Mouse (Mus musculus): ENCODE data around the gene Arap1. TPM values are rescaled to one million over a fixed set of nuclear protein-coding genes. Genes with fewer than 3 reads are reported as not detected.

Gene Arap1
- polyA plus RNA-seq (2015; fragmentation: Nextera tagmentation; extraction: Ambion mirVana): 6.0 and 7.0 TPM in 2 replicates

DNA sequence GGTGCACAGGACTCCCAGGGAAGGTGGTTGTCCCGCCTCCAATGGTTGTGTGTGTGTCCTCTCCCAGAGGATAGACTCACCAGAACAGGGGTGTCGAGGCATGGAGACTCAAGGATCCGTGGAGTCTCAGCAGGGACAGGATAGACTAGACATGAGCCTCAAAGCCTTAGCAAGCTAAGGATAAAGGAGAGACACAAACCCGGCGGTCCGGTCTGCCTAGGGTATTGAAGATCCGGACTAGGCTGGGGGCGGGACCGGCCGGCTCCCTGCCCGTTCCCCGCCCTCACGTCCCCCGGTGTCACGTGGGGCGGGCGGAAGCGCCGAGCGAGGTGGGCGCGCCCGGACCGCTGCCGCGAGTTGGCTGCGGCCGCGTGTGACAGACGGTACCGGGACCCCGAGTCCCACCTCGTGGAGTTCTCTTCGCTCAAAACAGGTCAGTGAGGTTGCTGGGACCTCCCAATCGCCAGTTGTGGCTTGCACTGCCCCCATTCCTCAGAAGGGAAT is at the start of gene Arap1:
Gene Arap1, plus strand, starts transcription at position 301 of the 504 bp plus-strand sequence.
- Histone ChIP-seq H3K4me3 (peak within 1 kb of the TSS; percentile 56), H3K36me3 (no peaks in the 10 kb centered on the region), H3K27me3 (peaks cover 14% of the 10 kb centered on the region; the same call in 1 of the 2 replicates), H3K9ac (replicated peaks) (peak within 1 kb of the TSS; percentile 53), H3K4me1 (peaks cover 15% of the 10 kb centered on the region), H3K27ac (replicated peaks) (no peak within 1 kb of the TSS), H3K4me2 (replicated peaks) (peak within 1 kb of the TSS; percentile 98), H3K9me3 (no peaks in the 10 kb centered on the region)
- ATAC-seq (replicated peaks): peak; percentile 64
- under 1% methylated on average over 31 of the region's 35 CpGs for WGBS

DNA sequence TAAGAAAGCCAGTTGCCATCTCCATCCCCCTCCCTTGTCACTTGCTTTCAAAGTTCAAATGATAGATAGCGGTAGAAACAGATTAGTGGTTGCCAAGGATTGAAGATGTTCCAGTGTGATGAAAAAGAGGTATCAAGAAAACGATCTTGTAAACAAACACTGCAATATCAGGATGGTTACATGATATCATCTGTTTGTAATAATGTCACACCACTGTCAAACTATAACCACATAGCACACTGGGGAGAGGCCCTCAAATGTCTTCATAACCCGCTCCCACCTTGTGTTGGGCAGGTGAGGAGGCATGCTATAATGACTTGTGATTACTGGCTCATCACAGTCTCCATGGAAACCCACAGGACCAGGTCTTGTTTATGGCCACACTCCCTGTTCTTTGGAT is 49.5 kb upstream of the Arap1 start:
- no peak overlapping the region for H3K4me3 ChIP-seq
- no peak overlapping the region for H3K9ac ChIP-seq (replicated peaks)
- peaks cover 25% of the 10 kb centered on the region for H3K4me1 ChIP-seq
- no peaks in the 10 kb centered on the region for H3K9me3 ChIP-seq
- 91% methylated on average over 3 of the region's 3 CpGs for WGBS
- H3K27me3 ChIP-seq: peaks cover 22% of the 10 kb centered on the region; the same call in 1 of the 2 replicates
- H3K36me3 ChIP-seq: no peaks in the 10 kb centered on the region
- ATAC-seq (replicated peaks): no peak
- H3K4me2 ChIP-seq (replicated peaks): no peak overlapping the region
- no peak overlapping the region for H3K27ac ChIP-seq (replicated peaks)

DNA sequence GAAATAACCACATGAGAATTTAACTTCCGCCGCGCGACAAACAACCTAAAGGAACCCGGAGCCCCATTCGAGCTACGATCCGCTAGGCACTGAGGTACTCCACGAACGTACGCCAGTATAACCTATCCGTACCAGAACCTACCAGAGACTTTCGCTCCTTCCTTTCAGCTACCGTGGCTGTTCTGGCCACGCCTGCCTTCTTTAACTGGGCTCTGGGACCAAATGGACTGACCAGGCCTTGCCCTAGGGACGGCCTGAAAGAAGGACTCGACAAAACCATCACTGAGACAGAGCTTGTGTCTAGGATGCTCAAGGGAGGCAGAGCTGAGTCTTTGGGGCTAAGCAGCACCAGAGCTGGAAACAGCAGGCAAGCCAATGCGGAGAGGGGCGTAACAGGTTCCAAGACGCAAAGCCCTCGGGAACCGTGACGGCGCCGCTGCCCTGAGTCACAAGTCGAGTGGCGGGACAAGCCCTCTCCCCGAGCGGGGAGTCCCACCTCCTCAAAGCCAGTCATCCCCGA is 46.4 kb upstream of the Arap1 start:
- H3K27me3 ChIP-seq: peaks cover 22% of the 10 kb centered on the region; the same call in 1 of the 2 replicates
- H3K9me3 ChIP-seq: no peaks in the 10 kb centered on the region
- peak overlapping the region; percentile 50 for H3K9ac ChIP-seq (replicated peaks)
- WGBS: under 1% methylated on average over 30 of the region's 30 CpGs
- H3K27ac ChIP-seq (replicated peaks): peak overlapping the region; percentile 60
- H3K4me1 ChIP-seq: peaks cover 20% of the 10 kb centered on the region
- peak overlapping the region; percentile 80 for H3K4me2 ChIP-seq (replicated peaks)
- peak; percentile 24 for ATAC-seq (replicated peaks)
- H3K36me3 ChIP-seq: no peaks in the 10 kb centered on the region
- peak overlapping the region; percentile 57 for H3K4me3 ChIP-seq

DNA sequence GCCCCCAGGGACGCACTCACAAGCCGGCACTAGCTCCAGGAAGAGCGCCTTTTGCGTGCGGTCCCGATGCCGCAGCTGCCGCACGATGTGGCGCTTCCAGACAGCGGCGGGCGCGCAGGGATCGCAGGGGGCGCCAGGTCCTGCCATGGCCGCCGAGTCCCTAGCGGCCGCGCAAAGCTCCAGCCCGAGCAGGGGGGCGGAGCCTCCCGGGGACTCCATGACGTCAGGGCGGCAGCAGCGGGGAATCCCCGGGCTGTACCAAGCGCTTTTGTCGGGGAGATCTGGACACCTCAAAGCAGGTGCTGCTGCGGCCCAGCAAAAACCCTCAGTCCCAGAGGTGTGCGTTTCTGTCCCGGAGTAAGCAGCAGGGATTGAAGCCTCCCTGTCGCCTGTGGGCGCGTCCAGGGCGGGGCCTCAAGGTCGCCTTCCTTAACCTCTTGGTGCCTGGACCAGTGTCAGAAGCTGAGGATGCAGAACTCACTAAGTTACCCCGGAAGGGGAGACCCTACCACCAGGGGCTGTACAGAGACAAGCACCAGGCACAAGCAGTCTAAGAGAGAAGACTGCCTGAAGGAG is 45.9 kb upstream of the Arap1 start, which contains the start of gene Atg16l2:
Gene Atg16l2, minus strand, starts transcription at position 371 of the 576 bp plus-strand sequence.
- no peaks in the 10 kb centered on the region for H3K9me3 ChIP-seq
- peaks cover 16% of the 10 kb centered on the region for H3K4me1 ChIP-seq
- H3K27ac ChIP-seq (replicated peaks): peak within 1 kb of the TSS; percentile 60
- H3K9ac ChIP-seq (replicated peaks): peak within 1 kb of the TSS; percentile 50
- peak within 1 kb of the TSS; percentile 57 for H3K4me3 ChIP-seq
- 0% methylated on average over 39 of the region's 39 CpGs for WGBS
- peak within 1 kb of the TSS; percentile 80 for H3K4me2 ChIP-seq (replicated peaks)
- peaks cover 22% of the 10 kb centered on the region; the same call in 1 of the 2 replicates for H3K27me3 ChIP-seq
- ATAC-seq (replicated peaks): peak; percentile 94
- H3K36me3 ChIP-seq: no peaks in the 10 kb centered on the region

DNA sequence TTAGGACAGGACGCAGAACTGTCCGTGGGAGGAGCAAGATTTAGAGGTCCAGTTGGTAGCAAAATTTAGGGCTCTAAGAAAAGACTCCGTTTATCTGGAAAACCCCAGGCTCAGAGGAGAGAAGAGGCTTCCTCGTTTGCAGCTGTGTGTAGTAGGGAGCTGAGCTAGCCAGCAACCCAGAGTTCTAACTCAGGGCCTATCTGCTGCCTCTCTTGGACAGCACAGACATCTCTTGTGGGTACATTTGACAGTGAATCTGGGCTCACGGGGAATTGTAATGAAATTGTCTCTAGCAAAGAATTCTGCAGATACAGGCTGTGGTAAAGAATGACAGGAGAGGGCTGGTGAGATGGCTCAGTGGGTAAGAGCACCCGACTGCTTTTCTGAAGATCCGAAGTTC is 45.2 kb upstream of the Arap1 start:
- peak overlapping the region; percentile 50; the same call in 1 of the 2 replicates for H3K9ac ChIP-seq (replicated peaks)
- no peaks in the 10 kb centered on the region for H3K36me3 ChIP-seq
- H3K27ac ChIP-seq (replicated peaks): peak overlapping the region; percentile 60
- H3K4me3 ChIP-seq: peak overlapping the region; percentile 57
- H3K4me1 ChIP-seq: peaks cover 13% of the 10 kb centered on the region
- peak overlapping the region; percentile 80 for H3K4me2 ChIP-seq (replicated peaks)
- peaks cover 19% of the 10 kb centered on the region; the same call in 1 of the 2 replicates for H3K27me3 ChIP-seq
- ATAC-seq (replicated peaks): no peak
- no peaks in the 10 kb centered on the region for H3K9me3 ChIP-seq
- WGBS: 19% methylated on average over 7 of the region's 7 CpGs

DNA sequence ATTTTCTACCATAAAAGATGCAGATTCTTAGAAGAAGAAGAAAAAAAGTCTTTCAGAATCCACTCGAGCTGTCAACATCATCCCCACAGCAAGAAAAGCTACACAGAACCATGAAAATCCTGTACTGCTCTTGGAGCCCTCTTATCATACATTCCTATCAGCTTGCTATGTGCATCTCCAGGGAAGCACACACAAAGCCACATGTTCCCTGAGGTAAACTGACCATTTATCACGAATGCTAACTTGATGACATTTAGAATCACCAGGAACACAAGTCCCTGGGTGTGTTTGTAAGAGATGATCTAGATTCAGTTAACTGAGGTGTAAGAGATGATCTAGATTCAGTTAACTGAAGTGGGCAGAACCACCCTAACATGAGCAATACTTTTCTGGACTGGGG is 41.0 kb upstream of the Arap1 start:
- Histone ChIP-seq H3K9me3 (no peaks in the 10 kb centered on the region), H3K4me1 (peaks cover 13% of the 10 kb centered on the region), H3K27me3 (no peaks in the 10 kb centered on the region), H3K4me2 (replicated peaks) (no peak overlapping the region), H3K9ac (replicated peaks) (no peak overlapping the region), H3K36me3 (no peaks in the 10 kb centered on the region), H3K27ac (replicated peaks) (no peak overlapping the region), H3K4me3 (no peak overlapping the region)
- 54% methylated on average over 2 of the region's 2 CpGs for WGBS
- ATAC-seq (replicated peaks): no peak

DNA sequence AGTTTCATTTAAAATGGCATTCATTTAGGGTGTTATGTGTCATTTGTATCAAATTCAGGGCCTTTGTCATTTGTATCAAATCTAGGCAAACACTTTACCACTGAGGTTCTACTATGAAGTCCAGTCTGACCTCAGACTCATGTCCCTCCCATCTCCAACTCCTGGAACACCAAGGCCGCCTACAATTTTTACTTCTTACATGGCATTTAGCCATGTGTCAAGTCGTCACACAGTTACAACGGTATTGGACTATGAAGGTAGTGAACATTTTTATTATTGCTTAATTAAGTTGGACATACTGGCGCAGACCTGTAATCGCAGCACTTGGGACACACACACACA is 37.9 kb upstream of the Arap1 start:
- Histone ChIP-seq H3K36me3 (no peaks in the 10 kb centered on the region), H3K9ac (replicated peaks) (peak overlapping the region; percentile 66; the same call in 1 of the 2 replicates), H3K4me1 (peaks cover 6% of the 10 kb centered on the region; the same call in 1 of the 2 replicates), H3K4me3 (peak overlapping the region; percentile 85), H3K27ac (replicated peaks) (peak overlapping the region; percentile 92), H3K9me3 (no peaks in the 10 kb centered on the region), H3K4me2 (replicated peaks) (peak overlapping the region; percentile 63), H3K27me3 (no peaks in the 10 kb centered on the region)
- ATAC-seq (replicated peaks): no peak
- 32% methylated on average over 5 of the region's 5 CpGs for whole genome bisulfite sequencing

DNA sequence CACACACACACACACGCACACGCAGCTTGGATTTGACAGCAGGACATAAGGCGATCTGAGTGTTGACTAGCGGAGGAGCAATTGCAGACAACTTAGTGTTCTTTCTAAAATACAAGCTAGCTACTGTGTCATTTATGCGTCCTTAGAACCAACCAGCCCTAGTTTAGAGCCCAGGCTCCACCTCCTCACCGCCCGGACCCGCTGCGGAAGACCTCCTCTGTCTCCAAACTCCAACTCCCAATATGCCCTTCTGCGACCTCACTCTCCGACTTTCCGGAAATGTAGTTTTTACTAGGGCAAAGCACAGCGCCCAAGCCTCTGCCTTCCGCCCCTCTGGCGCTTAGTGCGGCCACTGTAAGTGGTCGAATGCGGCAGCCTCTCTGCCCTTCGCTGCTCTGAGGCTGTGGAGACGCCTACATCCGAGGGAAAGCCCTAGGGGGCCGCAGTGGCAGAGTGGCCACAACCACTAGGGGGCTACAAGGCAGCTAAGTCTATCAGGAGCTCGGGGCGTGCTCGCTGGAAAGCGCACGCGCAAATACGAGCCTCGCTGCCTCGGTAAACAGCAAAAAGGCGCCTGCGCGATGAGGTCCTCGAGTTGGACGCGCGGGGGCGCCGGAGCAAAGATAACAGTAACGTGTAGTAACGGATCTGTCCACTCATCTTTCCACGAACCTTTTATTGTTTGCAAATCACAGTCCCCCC is 37.4 kb upstream of the Arap1 start:
- Histone ChIP-seq H3K9ac (replicated peaks) (peak overlapping the region; percentile 66), H3K4me3 (peak overlapping the region; percentile 85), H3K4me2 (replicated peaks) (peak overlapping the region; percentile 63), H3K4me1 (peaks cover 6% of the 10 kb centered on the region; the same call in 1 of the 2 replicates), H3K36me3 (no peaks in the 10 kb centered on the region), H3K9me3 (no peaks in the 10 kb centered on the region), H3K27ac (replicated peaks) (peak overlapping the region; percentile 92), H3K27me3 (no peaks in the 10 kb centered on the region)
- WGBS: 1% methylated on average over 43 of the region's 43 CpGs
- peak; percentile 96 for ATAC-seq (replicated peaks)

DNA sequence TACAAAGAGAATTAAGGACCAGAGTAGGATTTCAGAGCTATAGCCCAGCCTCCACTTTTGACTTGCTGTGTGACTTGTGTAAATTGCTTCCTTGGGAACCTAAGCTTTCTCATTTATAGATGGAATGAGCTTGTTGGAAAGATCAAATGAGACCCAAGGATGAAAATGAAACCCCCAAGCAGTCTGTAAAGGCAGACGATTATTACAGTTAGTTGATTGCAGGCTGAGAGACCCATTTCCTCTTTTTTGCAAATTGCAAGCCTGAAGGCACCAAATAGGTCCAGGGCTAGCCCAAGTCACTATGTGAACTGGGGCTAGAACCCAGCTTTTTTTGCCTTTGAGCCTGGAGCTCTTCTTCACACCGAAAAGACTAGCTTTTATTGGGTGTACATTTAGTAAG is 36.8 kb upstream of the Arap1 start:
- H3K27ac ChIP-seq (replicated peaks): peak overlapping the region; percentile 92; the same call in 1 of the 2 replicates
- peaks cover 6% of the 10 kb centered on the region; the same call in 1 of the 2 replicates for H3K4me1 ChIP-seq
- no peaks in the 10 kb centered on the region for H3K9me3 ChIP-seq
- 31% methylated on average over 2 of the region's 2 CpGs for WGBS
- peak overlapping the region; percentile 63 for H3K4me2 ChIP-seq (replicated peaks)
- H3K4me3 ChIP-seq: peak overlapping the region; percentile 85
- peak overlapping the region; percentile 29 for H3K9ac ChIP-seq (replicated peaks)
- no peaks in the 10 kb centered on the region for H3K27me3 ChIP-seq
- ATAC-seq (replicated peaks): no peak
- no peaks in the 10 kb centered on the region for H3K36me3 ChIP-seq

DNA sequence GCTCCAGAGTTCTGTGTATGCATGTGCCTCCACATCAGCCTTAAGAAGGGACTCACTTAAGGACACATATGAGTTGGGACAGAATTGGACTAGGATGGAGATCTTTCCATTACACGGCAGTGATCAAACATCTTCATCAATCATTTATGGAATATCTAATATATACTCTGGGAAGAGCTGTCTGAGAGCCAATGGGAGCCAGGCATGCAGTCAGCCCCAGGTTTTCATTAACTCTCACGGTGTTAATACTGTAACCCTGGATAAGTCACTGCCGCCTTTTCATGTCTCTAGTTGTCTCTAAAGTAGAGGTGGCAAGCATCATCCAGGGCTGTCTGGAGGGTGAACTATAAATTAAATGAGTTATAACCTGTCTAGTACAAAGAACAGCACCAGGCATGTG is 34.8 kb upstream of the Arap1 start:
- 84% methylated on average over 3 of the region's 3 CpGs for WGBS
- Histone ChIP-seq H3K4me1 (peaks cover 6% of the 10 kb centered on the region; the same call in 1 of the 2 replicates), H3K36me3 (no peaks in the 10 kb centered on the region), H3K9ac (replicated peaks) (no peak overlapping the region), H3K9me3 (no peaks in the 10 kb centered on the region), H3K27ac (replicated peaks) (no peak overlapping the region), H3K4me2 (replicated peaks) (no peak overlapping the region), H3K4me3 (no peak overlapping the region), H3K27me3 (no peaks in the 10 kb centered on the region)
- ATAC-seq (replicated peaks): no peak

DNA sequence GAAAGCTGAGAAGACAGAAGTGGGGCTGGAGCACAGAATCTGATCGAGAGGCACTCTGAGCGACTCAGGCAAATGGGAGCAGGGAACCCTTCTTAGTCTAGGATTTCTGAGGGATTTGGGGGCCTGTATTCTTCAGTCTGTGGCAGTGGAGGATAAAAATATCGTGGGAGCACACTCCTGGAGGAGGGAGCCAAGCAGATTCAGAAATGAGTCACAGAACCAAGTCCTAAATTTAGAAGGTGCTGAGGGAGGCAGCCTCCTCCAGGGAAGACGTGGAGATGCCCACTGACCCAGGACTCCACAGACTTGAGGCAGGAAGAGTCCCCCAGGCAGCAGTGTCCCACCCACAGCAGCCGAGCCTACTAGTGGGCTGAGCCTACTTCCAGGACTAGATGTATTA is 33.5 kb upstream of the Arap1 start:
- 73% methylated on average over 5 of the region's 5 CpGs for WGBS
- no peak for ATAC-seq (replicated peaks)
- Histone ChIP-seq H3K4me3 (no peak overlapping the region), H3K4me1 (peaks cover 6% of the 10 kb centered on the region; the same call in 1 of the 2 replicates), H3K9ac (replicated peaks) (no peak overlapping the region), H3K4me2 (replicated peaks) (no peak overlapping the region), H3K27me3 (no peaks in the 10 kb centered on the region), H3K9me3 (no peaks in the 10 kb centered on the region), H3K27ac (replicated peaks) (no peak overlapping the region), H3K36me3 (no peaks in the 10 kb centered on the region)

DNA sequence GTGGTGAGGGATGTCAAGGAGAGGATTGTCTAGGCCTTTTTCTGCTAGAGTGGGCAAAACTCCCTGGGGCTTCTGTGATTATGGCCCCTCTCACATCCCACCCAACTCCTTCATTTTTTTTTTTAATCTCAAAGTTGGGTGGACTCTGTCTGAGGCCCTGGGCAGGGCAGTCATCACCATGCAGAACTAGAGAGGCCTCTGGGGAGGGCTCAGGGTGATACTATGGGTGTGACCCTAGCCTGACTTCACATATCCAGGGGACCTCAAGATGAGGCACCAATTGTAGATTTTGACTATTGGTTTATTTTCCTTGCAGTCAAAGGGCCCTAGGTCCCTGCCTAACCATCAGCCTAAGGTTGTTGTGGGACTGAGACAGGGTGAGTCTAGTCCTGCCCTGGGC is 32.2 kb upstream of the Arap1 start:
- peaks cover 4% of the 10 kb centered on the region; the same call in 1 of the 2 replicates for H3K27me3 ChIP-seq
- no peak overlapping the region for H3K4me2 ChIP-seq (replicated peaks)

More for the DNA sequence above, 32.2 kb upstream of the Arap1 start:
- ATAC-seq (replicated peaks): no peak
- Histone ChIP-seq H3K9ac (replicated peaks) (no peak overlapping the region), H3K4me1 (peaks cover 9% of the 10 kb centered on the region; the same call in 1 of the 2 replicates), H3K27ac (replicated peaks) (no peak overlapping the region), H3K4me3 (no peak overlapping the region), H3K9me3 (no peaks in the 10 kb centered on the region), H3K36me3 (no peaks in the 10 kb centered on the region)

Data from forebrain, embryonic 15.5 days (tissue).